Mouse (Mus musculus) naive thymus-derived CD4-positive, alpha-beta T cell, adult 2 months (primary cell): ENCODE data around the gene Rps6ka5.

Experiments used
- DNase-seq: peaks from one replicate; pipeline ENCODE4 v3.0.0-alpha.2; 2011; ENCODE audit warnings: low read depth

The Rps6ka5 gene

DNA sequence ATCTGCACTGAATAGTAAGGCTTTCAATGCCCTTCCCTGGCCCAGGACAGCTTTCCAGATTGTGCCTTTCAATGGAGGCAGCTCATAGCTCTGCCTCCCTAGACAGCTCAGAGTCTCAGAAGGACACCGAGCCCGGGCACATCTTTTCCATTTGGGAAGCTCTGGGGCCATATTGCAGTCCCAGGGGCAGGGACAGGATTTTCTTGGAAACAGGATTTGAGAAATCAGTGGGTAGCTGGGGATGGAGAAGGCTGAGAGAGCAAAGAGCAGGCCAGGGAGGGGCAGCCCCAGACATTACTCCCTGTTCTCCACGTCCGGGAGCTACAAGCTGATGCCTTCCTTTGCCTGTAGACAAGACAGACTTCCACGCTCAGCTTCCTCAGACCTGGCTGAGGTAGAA lies 197.1 kb downstream of the Rps6ka5 start:
- DNase-seq: no peak

DNA sequence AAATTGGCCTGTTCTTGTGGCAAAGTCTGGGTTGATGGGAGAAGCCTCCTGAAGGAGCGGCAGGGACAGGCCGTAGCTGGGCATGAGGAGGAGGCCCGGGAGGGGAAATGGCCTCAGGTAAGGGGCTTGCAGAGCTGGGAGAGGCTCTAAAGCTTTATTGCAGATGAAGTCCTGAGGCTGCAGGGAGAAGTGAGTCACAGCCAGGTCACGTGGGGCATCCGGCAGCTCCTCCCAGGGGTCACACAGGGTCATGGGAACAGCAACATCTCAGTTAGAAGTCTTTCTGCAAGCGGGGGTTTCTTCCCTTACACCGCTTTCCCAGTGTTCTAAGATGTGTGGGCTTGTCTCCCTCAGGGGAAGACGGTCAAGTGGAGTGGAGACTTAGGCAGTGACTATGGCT lies 197.6 kb downstream of the Rps6ka5 start:
- no peak for DNase-seq

DNA sequence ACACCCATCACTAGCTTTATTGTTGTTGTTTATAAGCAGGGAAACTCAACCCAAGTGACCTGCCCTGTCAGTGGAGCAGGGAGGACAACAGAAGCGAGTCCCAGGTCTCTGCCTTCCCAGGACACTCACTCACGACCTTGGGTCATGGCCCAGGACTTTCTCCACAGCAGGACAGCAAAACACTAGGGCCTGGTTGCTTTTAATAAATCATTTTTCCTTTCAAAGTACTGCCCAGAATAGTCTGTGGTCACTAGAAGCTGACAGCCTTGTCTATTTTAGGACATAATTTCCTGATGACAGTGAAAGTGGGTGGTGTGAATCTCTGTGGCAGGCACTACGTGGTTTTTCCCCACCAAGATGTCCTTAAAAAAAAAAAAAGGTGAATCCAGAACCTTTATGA lies 198.5 kb downstream of the Rps6ka5 start:
- DNase-seq: no peak

DNA sequence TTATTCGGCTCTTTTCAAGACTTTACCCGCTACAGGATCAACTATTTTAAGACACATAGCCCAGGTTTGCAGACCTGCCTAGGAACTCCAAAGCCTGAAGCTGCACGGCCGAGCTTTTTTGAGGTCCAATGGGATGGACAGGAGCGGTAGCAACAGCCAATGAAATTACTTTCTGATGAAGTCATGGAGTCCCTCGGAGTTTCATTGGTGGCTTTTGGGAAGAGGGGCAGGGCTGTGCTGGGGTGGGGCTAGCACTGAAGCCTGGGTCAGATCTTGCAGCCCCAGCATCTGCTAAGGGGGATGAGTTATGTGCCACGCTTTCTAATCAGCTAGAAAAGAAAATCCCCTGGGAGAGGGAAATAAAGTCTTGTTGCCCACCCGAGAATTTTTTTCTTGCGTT lies 199.0 kb downstream of the Rps6ka5 start:
- DNase-seq: no peak

DNA sequence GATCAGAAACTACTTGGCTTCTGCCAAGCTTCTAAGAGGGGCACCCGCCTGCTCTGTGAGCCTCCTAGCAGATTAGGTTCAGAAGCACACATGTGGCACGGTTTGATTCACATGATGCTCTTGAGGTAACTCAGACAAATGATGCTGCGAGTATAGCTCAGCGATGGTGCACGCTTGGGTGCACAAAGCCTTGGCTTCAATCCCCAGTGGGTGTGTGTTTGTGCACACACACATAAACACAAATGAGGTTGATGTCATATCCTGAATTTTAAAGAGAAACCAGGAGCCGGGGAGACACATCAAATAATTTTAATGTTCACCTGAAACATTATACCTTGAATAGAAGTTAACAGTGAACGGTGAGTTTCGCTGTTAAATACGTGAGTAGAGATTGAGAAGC lies 199.5 kb downstream of the Rps6ka5 start:
- DNase-seq: no peak

DNA sequence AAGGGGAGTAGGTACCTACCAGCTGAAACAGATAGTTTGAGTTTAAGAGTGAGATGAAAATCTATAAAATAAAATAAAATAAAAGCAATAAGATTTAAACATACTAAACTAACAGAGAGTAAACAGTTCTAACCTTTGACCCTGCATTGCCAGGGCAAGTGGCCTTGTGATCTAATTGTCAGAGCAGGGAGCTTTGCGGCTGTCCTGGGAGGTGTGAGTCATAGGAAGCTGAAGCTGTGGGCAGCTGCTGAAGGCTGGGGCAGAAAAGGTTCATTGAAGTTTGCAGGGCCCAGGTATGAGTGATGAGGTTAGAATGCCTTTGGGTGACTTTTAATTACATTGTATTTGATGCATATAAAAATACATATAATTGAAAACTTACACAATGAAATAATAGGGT lies 200.8 kb downstream of the Rps6ka5 start:
- no peak for DNase-seq

DNA sequence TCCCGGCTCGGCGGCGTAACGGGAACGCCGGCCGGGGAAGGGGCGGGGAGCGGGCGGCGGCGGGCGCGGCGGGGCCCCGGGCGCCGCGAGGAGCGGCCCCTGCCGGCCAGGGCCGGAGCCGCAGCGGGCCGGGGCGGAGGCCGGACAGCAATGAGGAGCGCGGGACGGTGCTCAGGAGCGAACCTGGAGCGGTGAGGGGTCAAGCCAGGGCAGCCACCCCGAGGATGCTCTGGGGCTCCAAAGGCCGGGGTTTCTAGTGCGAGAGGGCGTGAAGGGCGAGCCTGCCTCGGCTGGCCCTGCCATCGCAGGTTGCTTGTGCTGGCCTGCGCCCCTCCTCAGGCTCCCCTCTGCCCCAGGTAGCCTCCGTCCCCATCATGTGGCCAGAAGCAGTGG lies 206.0 kb downstream of the Rps6ka5 start, which contains the start of gene Ttc7b:
Gene Ttc7b, minus strand, starts transcription at position 33 of the 393 bp plus-strand sequence.
- DNase-seq: peak; percentile 70

DNA sequence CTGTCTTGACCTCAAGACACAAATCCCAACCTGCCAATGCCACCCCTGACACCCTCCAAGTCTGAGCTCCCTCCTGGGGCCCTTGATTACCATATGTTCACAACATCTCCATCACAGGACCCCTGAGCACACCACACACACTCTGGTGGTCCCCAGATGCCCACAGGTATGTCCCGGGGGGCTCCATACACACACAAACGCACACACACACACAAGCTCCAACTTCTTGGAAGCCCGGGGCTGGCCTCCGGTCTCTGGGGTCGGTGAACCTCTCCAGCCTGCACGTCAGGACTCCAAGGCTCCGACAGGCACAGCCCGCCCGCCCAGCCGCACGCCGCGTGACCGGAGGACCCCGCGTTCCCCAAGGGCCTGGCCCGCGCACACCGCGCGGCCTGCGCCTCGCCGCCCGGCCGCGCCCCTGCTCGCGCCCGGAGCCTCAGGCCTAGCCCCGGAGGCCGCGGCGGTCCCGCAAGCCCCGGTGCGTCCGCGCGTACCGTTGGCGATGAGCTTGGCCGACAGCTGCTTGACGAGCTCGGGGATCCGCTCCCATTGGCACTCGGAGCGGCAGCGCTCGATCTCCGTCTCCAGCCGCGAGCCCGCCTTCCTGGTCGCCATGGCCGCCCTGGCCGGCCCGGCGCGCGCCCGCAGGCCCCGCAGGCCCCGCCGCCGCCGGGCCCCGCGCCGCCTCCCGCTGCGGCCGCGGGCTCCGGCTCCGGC lies 206.5 kb downstream of the Rps6ka5 start:
- DNase-seq: peak; percentile 65

DNA sequence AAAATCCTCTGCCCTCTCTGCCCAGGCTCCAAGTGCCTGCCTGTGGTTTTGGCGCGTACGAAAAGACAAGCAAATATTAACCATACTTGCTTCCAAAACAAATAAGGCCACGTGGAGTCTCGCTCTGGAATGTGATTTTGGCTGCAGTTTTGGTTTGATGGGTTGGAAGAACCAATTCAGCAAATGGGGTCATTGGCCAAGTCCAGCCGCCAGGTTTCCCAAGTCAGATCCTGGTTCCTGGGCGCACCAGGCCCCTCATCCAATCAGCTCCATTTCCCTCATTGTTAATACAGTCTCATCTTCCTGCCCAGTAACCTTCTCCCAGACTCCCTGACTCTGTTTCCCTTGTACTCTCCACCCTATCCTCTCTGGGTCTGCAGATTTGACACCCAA lies 207.1 kb downstream of the Rps6ka5 start:
- DNase-seq: no peak

DNA sequence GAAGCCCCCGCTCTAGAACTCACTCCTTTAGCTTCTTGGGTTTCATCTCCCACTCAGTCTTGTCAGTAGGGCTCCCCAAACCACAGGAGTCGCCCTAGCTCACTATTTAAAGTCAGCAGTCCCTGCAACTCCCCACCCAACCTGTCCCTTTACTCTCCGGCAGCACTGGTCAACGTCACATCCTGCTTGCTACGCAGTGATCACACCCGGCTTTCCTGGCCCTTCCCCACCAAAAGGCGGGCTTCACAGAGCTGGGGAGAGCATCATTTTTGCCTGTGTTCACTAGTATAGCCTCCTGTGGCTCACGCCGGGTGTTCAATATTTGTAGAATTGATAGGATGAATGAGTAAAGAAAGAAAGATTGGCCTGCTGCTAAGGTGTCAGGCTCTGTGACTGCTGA lies 209.4 kb downstream of the Rps6ka5 start:
- DNase-seq: no peak

DNA sequence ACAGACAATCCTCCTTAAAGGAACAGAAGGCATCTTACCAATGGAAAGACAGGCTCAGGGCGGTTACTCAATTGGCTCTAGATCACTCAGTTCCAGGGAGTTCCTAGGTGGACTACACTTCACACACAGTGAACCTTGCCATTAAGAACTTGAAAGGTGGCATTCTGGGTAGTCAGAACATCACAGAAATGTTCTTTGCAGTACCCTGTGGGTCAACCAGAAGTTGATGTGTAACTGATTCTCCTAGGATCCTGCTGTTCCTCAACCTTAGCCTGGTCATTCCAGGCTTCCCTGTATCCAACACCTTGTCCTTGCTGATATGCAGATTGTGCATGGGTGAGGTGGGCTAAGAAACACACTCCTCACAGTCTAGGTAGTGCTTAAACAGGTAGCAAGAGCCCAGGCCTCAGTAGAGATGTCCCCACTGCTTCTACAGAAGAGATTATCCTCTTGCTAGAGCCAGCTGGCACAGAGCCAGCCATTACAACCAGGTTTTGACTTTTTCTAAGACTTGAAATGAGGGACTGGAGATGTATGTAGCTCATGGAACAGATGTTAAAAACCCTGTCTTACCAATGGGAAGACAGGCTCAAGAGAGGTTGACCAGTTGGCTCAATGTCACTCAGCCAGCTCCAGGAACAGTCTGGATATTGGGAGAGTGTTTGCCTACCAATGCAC lies 210.5 kb downstream of the Rps6ka5 start:
- DNase-seq: no peak

DNA sequence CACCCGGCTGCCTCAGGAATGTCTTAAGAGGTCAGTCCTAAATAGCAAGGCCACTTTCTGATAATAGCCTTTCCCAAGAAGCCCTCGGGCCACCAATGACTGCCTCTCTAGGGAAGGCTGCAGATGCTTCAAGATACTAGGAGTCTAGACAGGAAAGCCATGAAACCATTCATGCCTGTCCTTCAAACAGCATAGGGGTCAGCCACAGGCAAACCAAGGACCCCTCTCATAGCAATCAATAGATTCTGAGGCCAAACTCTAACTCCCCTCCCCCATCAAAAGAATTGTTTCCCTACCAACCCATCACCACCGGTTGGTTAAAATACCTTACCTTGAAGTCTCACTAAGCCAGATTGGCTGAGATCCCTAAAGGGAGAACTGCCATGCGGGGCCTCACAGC lies 211.3 kb downstream of the Rps6ka5 start:
- DNase-seq: no peak

DNA sequence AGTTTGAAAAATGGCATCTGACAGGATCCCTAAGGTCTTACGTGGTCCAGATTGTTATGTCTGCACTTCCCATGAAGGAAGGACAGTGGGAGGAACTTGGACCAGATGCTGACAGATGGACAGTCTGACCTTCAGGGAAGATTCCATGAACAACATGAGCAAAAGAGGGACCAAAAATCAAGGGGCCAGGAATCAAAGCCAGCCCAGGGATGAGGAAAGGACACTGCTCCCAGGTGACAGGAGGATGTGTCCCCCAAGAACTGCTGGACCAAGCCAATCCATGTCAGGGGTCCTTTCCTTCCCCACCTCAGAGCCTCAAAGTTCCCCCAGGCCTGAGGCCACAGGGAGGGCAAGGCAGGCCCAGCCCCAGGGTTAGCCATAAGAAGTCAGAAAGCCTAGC lies 212.2 kb downstream of the Rps6ka5 start:
- no peak for DNase-seq

DNA sequence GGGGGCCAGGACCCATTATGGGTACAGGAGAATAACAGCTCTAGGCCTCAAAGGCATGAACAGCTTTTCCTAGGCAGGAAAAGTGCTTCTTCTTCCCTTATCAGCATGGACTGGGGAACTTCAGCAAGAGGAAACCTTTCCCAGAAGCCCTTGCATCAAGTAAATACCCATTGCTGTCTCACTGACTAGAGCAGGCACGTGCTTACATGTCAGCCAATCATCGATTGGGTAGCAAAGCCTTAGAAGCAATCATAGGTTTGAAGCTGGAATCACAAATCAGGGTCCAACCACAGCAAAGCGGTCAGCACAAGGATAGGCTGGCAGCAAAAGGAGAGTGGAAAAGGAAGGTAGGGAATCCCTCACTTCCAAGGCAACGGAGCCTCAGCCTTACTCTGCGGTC lies 213.7 kb downstream of the Rps6ka5 start:
- no peak for DNase-seq

DNA sequence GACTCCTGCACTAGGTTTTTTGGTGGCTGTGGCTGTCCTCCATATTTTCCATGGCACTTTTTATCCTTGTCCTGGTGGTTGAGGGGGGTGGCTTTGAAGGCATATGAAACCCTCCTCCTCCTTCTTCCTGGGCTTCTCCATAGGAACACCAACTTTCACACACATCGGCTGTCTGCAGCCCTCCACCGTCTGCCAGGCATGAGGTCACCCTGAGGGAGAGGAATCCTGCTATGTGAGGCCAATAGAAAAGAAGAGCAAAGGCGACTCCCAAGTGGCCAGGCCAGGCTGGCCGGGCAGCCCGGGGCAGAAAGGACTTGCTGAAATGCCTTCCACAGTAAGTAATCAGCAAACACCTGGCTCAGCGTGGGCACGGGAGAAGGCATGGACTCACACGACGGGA lies 214.1 kb downstream of the Rps6ka5 start:
- DNase-seq: no peak

DNA sequence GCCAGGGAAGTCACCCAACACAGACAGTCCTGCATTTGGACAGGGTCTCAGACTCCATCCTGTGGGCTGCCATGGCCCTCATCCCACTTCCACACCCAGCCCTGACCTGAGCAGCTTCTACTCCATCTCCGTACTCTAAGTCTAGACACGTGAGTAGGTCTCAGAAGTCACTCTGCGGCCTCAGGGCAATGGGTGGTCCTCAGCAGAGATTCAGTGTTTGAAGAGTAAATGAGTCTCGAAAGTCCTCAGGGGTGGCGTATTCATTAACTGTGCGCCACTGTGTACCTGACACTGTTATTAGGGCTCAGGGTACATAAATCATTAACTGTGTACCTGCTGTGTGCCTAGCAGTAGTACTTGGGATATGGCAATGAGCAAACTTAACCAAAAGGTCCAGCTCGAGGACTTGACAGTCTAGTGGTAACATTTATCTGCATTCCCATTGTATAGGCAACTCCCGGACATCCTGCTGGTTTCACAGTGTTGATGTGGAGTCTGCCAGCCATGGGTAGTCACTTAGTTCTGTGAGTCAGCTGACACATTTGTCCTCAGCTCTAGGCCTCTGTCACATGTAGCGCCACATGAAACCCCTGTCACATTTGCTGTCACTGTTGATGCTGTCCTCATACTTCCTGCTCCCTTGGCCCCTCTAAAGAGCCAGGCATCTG lies 217.0 kb downstream of the Rps6ka5 start:
- DNase-seq: no peak

DNA sequence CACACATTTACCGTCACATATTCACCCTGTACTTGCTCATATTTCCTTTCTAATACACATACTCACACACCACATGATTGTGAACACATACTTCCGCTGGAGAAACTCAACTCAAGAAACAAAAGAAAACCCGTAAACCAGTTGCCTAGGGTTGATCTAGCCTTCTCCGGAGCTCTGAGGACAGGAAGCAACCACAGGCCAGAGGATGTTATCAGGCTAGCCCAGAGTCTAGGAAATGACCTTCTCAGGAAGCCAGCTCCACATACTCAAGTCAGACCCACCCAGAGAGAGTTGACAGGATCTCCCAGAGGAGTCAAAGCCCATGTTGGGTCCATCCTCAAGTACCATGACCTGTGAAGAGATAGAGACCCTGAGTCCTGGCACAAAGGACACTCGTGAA lies 218.1 kb downstream of the Rps6ka5 start:
- DNase-seq: peak; percentile 35

DNA sequence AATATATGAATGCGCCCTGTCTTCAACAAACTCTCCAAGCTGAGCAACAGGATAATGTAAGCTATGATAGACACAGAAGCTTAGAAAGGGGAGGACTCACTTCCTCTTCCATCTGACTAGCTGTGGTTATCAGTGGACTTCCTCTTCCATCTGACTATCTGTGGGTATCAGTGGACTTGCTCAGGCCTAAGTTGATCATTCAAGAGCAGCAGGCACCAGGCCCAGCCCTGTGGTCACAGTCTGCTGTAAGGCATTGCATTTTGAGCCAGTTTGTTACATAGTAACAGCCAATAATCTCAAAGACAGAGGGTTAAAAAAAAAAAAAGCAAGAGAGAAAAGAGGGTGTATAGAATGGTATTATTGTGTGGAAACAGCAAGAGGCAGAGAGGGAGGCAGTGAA lies 221.3 kb downstream of the Rps6ka5 start:
- no peak for DNase-seq

DNA sequence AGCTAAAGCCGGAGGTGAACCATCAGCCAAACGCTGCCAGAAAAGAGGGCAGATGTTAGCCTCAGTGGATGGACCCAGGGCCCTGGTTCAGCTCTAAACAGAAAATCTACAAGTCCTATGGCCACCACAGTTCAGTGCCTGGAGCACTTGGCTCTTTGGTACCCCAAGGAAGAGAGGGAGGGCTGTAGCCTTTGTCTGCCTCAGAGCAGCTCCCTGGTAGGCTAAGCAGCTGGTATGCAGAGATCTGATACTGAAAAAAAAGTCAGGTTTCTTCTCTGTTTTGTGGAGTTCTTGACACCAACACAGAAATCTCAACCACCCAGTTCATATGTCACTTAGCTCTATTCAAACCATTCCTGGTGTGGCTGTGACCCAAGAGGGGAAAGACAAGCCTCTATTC lies 222.2 kb downstream of the Rps6ka5 start:
- DNase-seq: no peak

DNA sequence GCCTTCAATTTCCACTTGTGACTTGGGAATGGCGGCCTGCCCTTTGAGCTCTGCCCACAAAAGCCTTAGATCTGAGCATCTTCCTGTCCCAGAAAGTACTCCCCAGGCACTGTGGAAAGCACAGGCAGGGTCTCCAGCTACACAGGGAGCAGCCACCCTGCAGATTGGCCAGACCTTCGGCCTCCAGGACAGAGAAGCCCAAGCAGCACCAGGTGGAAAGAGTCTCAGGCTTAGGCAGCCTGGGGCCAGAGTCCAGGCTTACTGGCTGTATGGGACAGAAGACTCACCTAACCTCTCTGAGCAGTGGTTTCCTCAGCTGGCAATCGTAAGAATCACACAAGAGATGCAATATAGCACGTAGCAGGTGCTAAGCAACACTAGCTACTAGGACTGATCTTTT lies 223.1 kb downstream of the Rps6ka5 start:
- DNase-seq: no peak

DNA sequence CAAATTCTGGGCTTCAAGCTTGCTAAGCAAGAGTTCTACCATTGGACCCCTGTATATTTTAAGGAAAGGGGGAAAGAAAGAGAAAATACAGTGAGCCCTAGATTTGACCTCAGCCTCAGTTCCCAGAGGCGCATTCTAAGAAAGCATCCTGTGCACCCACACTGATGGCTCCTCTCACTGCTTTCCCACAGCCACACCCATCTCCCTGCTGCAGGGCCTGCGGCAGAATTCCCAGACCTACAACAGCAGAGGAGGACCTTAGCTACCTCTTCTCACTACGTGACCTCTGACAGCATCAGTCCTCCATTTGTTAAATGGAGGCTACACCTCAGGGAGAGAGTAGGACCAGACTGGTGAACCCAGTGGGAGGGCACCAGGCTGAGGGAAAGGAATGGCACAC lies 224.2 kb downstream of the Rps6ka5 start:
- DNase-seq: no peak

DNA sequence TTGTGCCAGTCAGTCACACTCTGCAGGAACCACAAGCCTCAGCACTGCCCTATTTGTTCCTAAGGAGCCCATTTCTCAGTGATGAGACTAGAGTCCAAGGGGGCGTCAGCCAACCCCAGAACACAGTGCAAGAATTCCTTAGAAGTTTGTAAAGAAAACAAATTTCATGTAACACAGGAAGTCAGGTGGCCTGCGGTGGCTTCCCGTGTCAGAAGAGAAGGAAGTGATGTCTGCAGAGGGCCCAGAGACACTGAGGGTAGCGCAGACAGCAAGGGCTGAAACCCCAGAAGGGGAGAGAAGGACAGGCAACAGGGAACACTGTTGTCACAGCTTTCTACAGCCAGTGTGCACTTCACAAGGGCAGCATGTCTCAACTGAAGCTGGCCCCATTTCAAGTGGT lies 225.5 kb downstream of the Rps6ka5 start:
- DNase-seq: peak; percentile 82

DNA sequence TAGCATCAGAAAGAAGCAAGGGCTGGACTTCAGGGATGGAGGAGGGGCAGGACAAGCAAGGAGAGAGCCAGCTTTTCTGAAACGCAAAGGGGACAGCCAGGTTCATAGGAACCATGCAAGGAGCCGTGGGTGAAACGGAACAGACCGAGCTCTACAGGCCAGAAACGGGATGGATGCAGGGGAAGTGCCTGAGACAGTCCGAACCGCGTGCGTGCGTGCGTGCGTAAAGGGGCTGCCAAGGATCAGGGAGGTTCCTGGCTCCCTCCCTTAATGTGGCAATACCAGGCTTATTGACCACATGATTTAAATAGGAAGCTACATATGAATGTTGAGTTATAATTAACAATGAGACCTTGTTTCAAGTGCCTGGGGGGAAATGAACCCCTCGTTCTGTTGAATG lies 227.3 kb downstream of the Rps6ka5 start:
- DNase-seq: no peak
